Mouse (Mus musculus): ENCODE data around the gene Smyd2. TPM values are rescaled to one million over a fixed set of nuclear protein-coding genes. Genes with fewer than 3 reads are reported as not detected.

Smyd2 gene
- polyA plus RNA-seq, 1 experiment = 46.3 TPM

DNA sequence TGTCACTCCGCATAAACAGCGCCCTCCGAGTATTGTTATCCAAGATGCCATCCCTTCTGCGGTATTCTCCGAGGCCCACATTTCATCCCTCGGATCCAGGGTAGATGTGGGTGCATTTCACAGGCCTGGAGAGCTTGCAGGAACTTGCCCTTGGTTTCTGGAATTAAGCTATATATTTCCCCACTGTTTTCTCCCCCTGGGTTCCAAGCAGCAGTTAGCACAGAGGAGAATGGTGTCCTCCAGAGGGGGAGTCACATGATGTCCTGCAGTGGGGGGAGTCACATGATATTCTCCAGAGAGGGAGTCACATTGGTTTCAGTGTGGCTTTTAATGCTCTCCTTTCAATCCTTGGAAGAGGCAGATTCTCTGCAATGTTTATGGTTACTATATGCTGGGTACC, 63.8 kb downstream of the Smyd2 start:
- Histone ChIP-seq H3K36me3 (ENCODE audit: control insufficient read depth, insufficient read depth, low read length) (no peaks in the 10 kb centered on the region), H3K4me1 (ENCODE audit: control insufficient read depth, insufficient read depth, low read length) (no peaks in the 10 kb centered on the region), H3K27ac (ENCODE audit: insufficient read depth, low read depth, low read length) (no peak overlapping the region), H3K27me3 (replicated peaks; ENCODE audit: control insufficient read depth, insufficient read depth, low read length) (no peaks in the 10 kb centered on the region), H3K4me3 (ENCODE audit: insufficient read depth, low read depth, low read length) (no peak overlapping the region)
- WGBS = 92% methylated on average over 6 of the region's 6 CpGs
- TF ChIP-seq POLR2A (IDR thresholded peaks at IDR 0.05; ENCODE audit: low read depth, low read length) = no peak
- no peak for TF ChIP-seq CTCF (conservative IDR thresholded peaks at IDR 0.05; ENCODE audit: insufficient read depth, insufficient read length, low read depth, low read length)
- DNase-seq = no peak

DNA sequence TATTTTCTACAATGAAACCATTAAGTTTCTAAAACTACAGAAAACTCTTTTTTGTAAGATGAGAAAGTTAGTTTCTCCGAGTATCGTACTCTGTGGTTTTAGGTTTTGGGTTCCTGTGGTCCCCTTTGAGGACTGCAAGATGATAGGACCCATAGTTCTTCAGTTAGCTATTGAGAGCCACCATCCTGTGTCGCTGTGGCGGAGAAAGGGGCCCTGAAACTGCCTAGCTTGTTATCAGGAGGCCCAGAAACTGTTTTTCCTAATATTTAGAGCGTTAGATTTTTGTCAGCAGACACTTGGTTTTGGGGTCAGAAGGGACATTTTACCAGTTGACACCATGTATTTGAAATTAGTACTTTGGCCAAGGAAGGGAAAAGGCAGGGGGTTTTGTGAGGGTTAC, 66.4 kb downstream of the Smyd2 start:
- H3K36me3 ChIP-seq (ENCODE audit: control insufficient read depth, insufficient read depth, low read length) = no peaks in the 10 kb centered on the region
- TF ChIP-seq POLR2A (IDR thresholded peaks at IDR 0.05; ENCODE audit: low read depth, low read length) = no peak
- no peak for TF ChIP-seq CTCF (conservative IDR thresholded peaks at IDR 0.05; ENCODE audit: insufficient read depth, insufficient read length, low read depth, low read length)
- H3K4me3 ChIP-seq (ENCODE audit: insufficient read depth, low read depth, low read length) = no peak overlapping the region
- 96% methylated on average over 5 of the region's 5 CpGs for WGBS
- no peak for DNase-seq
- H3K27me3 ChIP-seq (replicated peaks; ENCODE audit: control insufficient read depth, insufficient read depth, low read length) = no peaks in the 10 kb centered on the region
- no peak overlapping the region for H3K27ac ChIP-seq (ENCODE audit: insufficient read depth, low read depth, low read length)
- H3K4me1 ChIP-seq (ENCODE audit: control insufficient read depth, insufficient read depth, low read length) = no peaks in the 10 kb centered on the region

DNA sequence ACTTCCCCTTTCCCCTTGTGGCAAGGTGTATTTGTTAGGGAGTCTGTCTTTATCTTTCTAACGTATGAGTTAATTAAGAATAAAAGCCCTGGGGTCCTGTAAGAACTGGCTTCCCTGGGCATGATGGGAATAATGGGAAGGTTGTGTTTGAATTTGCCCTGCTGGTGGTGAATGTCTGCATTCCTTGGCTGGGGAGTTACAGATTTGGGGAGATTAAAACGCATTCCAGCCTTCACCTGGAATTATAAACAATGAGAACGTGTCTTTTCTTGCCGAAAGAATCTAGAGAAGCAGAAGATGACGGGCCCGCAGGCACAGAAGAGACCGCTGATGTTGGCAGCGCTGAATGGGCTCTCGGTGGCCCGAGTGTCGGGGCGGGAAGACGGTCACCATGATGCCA, 67.5 kb downstream of the Smyd2 start:
- TF ChIP-seq POLR2A (IDR thresholded peaks at IDR 0.05; ENCODE audit: low read depth, low read length) (no peak), CTCF (conservative IDR thresholded peaks at IDR 0.05; ENCODE audit: insufficient read depth, insufficient read length, low read depth, low read length) (no peak)
- Histone ChIP-seq H3K4me3 (ENCODE audit: insufficient read depth, low read depth, low read length) (no peak overlapping the region), H3K27ac (ENCODE audit: insufficient read depth, low read depth, low read length) (no peak overlapping the region), H3K4me1 (ENCODE audit: control insufficient read depth, insufficient read depth, low read length) (no peaks in the 10 kb centered on the region), H3K36me3 (ENCODE audit: control insufficient read depth, insufficient read depth, low read length) (no peaks in the 10 kb centered on the region), H3K27me3 (replicated peaks; ENCODE audit: control insufficient read depth, insufficient read depth, low read length) (no peaks in the 10 kb centered on the region)
- 88% methylated on average over 13 of the region's 13 CpGs for WGBS
- no peak for DNase-seq

DNA sequence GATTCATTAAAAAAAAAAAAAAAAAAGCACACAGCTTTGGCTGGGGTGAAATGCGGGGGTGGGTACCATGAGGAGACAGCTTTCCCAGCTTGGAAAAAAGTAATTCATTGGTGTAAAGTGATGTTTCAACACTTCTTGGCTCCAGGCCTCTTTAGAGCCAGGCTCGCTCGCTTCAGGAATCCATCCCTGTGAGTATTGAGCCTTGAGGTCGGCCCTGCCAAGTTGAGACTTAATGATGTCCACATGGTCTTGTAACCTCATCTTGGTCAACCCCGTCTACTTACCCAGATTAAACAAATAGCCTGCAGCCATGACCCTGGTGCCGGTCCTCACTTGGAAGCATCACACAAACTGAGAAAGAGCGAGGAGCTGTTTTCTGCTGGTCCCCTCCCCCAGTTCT, 69.7 kb downstream of the Smyd2 start:
- no peaks in the 10 kb centered on the region for H3K36me3 ChIP-seq (ENCODE audit: control insufficient read depth, insufficient read depth, low read length)
- 82% methylated on average over 7 of the region's 7 CpGs for WGBS
- no peaks in the 10 kb centered on the region for H3K4me1 ChIP-seq (ENCODE audit: control insufficient read depth, insufficient read depth, low read length)
- H3K27ac ChIP-seq (ENCODE audit: insufficient read depth, low read depth, low read length) = no peak overlapping the region
- H3K27me3 ChIP-seq (replicated peaks; ENCODE audit: control insufficient read depth, insufficient read depth, low read length) = no peaks in the 10 kb centered on the region
- no peak overlapping the region for H3K4me3 ChIP-seq (ENCODE audit: insufficient read depth, low read depth, low read length)
- DNase-seq = no peak
- TF ChIP-seq CTCF (conservative IDR thresholded peaks at IDR 0.05; ENCODE audit: insufficient read depth, insufficient read length, low read depth, low read length) (no peak), POLR2A (IDR thresholded peaks at IDR 0.05; ENCODE audit: low read depth, low read length) (no peak)

DNA sequence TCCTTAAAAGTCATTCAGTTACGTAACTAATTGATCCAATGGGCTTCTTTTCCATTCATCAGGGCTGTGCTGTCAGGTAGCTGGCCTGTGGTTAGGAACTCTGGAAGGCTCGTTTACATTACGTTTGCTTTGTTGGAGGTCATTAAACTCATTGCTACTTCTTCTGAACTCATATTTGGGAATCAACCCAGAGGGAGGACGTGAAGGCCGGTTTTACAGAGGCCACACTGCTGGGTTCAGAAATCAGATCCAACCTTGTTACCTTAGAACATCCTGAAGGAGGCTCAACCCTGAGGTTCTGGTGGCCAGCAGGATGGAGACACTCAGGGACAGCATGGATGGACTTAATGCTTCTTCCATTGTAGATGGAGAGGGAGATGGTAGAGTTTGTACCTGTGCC, 70.1 kb downstream of the Smyd2 start:
- no peaks in the 10 kb centered on the region for H3K36me3 ChIP-seq (ENCODE audit: control insufficient read depth, insufficient read depth, low read length)
- 79% methylated on average over 5 of the region's 5 CpGs for WGBS

DNA sequence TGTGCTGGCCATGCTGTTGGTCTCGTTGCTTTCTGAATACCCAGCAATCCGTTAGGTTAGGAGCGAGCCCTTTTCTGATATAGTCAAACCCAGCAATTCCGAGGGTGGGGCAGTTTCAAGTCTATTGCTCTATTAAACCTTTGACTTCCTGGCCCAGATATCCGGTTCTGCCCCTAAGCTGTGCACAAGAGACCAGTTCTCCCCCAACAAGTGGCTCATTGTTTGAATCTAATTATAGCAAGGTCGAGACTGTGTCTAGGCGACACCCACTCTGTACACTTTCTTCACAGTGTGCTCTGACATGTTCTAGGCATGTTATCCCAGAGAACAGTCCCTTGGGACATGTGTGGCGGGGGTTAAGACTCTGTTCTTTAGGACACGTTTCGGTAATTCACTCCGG, 72.6 kb downstream of the Smyd2 start:
- Histone ChIP-seq H3K27ac (ENCODE audit: insufficient read depth, low read depth, low read length) (no peak overlapping the region), H3K4me1 (ENCODE audit: control insufficient read depth, insufficient read depth, low read length) (no peaks in the 10 kb centered on the region), H3K27me3 (replicated peaks; ENCODE audit: control insufficient read depth, insufficient read depth, low read length) (no peaks in the 10 kb centered on the region), H3K36me3 (ENCODE audit: control insufficient read depth, insufficient read depth, low read length) (no peaks in the 10 kb centered on the region), H3K4me3 (ENCODE audit: insufficient read depth, low read depth, low read length) (no peak overlapping the region)
- WGBS = 74% methylated on average over 11 of the region's 11 CpGs
- TF ChIP-seq POLR2A (IDR thresholded peaks at IDR 0.05; ENCODE audit: low read depth, low read length) (no peak), CTCF (conservative IDR thresholded peaks at IDR 0.05; ENCODE audit: insufficient read depth, insufficient read length, low read depth, low read length) (no peak)
- DNase-seq = peak; percentile 16

More for the DNA sequence above, 70.1 kb downstream of the Smyd2 start:
- DNase-seq = no peak
- H3K4me1 ChIP-seq (ENCODE audit: control insufficient read depth, insufficient read depth, low read length) = no peaks in the 10 kb centered on the region
- TF ChIP-seq POLR2A (IDR thresholded peaks at IDR 0.05; ENCODE audit: low read depth, low read length) = no peak
- TF ChIP-seq CTCF (conservative IDR thresholded peaks at IDR 0.05; ENCODE audit: insufficient read depth, insufficient read length, low read depth, low read length) = no peak
- no peak overlapping the region for H3K27ac ChIP-seq (ENCODE audit: insufficient read depth, low read depth, low read length)
- no peak overlapping the region for H3K4me3 ChIP-seq (ENCODE audit: insufficient read depth, low read depth, low read length)
- no peaks in the 10 kb centered on the region for H3K27me3 ChIP-seq (replicated peaks; ENCODE audit: control insufficient read depth, insufficient read depth, low read length)

DNA sequence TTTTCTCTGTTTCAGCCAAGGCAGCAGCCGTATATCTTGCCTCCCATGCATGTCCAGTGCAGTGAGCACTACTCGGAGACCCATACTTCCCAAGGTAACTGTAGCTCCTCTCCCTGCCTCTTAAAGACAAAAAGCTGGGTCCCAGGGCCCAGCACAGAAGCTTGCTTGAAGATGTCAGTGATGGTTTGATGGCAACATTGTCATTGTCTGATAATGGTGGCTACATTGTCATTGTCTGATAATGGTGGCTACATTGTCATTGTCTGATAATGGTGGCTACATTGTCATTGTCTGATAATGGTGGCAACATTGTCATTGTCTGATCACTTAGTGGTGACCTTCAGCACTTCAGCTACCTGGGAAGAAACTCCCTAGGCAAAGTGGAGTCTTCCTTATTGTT, 75.8 kb downstream of the Smyd2 start:
- 87% methylated on average over 2 of the region's 2 CpGs for WGBS
- H3K36me3 ChIP-seq (ENCODE audit: control insufficient read depth, insufficient read depth, low read length) = no peaks in the 10 kb centered on the region
- TF ChIP-seq CTCF (conservative IDR thresholded peaks at IDR 0.05; ENCODE audit: insufficient read depth, insufficient read length, low read depth, low read length) = no peak
- no peak for TF ChIP-seq POLR2A (IDR thresholded peaks at IDR 0.05; ENCODE audit: low read depth, low read length)

DNA sequence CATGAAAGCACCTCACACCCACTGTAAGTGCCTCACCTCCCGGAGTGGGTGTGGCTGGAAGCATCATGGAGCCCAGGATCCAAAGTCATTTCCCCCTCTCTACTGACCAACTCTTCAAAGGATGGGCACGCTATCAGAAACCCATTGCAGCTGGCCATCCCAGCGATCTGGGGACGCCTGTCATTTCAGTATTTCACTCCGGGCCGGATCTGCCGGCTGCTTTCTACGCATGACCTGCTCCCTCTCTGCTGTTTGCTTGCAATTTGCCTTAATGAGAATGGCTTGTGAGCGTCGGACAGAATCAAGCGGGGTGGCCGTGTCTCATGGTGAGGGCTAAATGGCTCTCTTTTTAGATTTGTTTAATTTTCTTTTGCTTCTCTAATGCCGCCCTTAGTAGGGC, 88.0 kb downstream of the Smyd2 start:
- TF ChIP-seq POLR2A (IDR thresholded peaks at IDR 0.05; ENCODE audit: low read depth, low read length) (no peak), CTCF (conservative IDR thresholded peaks at IDR 0.05; ENCODE audit: insufficient read depth, insufficient read length, low read depth, low read length) (no peak)
- no peaks in the 10 kb centered on the region for H3K27me3 ChIP-seq (replicated peaks; ENCODE audit: control insufficient read depth, insufficient read depth, low read length)
- H3K36me3 ChIP-seq (ENCODE audit: control insufficient read depth, insufficient read depth, low read length) = no peaks in the 10 kb centered on the region
- no peaks in the 10 kb centered on the region for H3K4me1 ChIP-seq (ENCODE audit: control insufficient read depth, insufficient read depth, low read length)
- no peak overlapping the region for H3K4me3 ChIP-seq (ENCODE audit: insufficient read depth, low read depth, low read length)
- H3K27ac ChIP-seq (ENCODE audit: insufficient read depth, low read depth, low read length) = no peak overlapping the region
- no peak for DNase-seq
- WGBS = 70% methylated on average over 13 of the region's 13 CpGs

More for the DNA sequence above, 75.8 kb downstream of the Smyd2 start:
- Histone ChIP-seq H3K27me3 (replicated peaks; ENCODE audit: control insufficient read depth, insufficient read depth, low read length) (no peaks in the 10 kb centered on the region), H3K4me3 (ENCODE audit: insufficient read depth, low read depth, low read length) (no peak overlapping the region), H3K27ac (ENCODE audit: insufficient read depth, low read depth, low read length) (no peak overlapping the region), H3K4me1 (ENCODE audit: control insufficient read depth, insufficient read depth, low read length) (no peaks in the 10 kb centered on the region)
- DNase-seq = no peak
